Mouse (Mus musculus): ENCODE data around the gene Mab21l1. TPM values are rescaled to one million over a fixed set of nuclear protein-coding genes. Genes with fewer than 3 reads are reported as not detected.
A peak's percentile ranks its signal among the peaks of the same experiment; 100 is the strongest.

Gene Mab21l1
- polyA plus RNA-seq, 1 experiment from 2014 or later, result 76.1 TPM

DNA sequence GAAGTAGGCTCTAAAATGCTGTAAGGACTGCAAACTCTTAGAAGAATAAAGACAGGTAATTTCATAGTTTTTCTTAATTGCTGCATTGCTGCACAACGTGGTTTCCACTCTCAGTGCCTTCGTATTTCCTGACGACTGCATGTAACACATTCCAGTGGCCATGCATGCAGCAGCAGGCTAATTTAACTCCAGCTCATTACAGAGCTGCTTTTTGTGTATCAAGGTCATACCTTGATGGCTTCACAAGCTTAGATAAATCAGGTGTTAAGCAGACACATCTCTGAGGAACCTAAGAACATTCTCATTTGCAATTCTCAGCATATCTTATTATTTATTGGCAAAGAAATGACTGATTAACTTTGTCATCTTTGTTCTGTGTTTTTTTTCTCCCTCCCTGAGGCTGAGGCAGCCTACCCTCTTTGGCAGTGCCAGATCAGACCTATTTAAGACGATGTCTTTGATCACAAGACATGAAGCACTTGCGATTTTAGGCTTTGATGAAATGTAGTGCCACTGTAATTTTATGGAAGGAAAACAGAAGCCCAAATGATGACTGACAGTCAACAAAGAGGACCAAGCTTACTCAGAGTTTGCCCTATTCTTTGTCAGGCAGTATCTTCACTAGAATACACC, 32.8 kb downstream of the Mab21l1 start:
- Histone ChIP-seq H3K27me3 (ENCODE audit: control insufficient read depth, insufficient read depth, low read length) (no peaks in the 10 kb centered on the region), H3K4me2 (ENCODE audit: low read depth, low read length) (no peak overlapping the region), H3K4me3 (ENCODE audit: low read depth, low read length) (no peak overlapping the region), H3K9me3 (replicated peaks; ENCODE audit: control insufficient read depth, low read length) (no peaks in the 10 kb centered on the region), H3K4me1 (ENCODE audit: control insufficient read depth, insufficient read depth, low read length) (0 out of 2 replicates have a peak, but pooled peaks cover 2% of the 10 kb centered on the region), H3K9ac (replicated peaks; ENCODE audit: low read length) (no peak overlapping the region), H3K27ac (replicated peaks; ENCODE audit: low read depth, low read length) (no peak overlapping the region), H3K36me3 (replicated peaks; ENCODE audit: control insufficient read depth, insufficient read depth, low read depth, low read length) (no peaks in the 10 kb centered on the region)
- peak; percentile 11 for DNase-seq (ENCODE audit: low spot score)
- no peak for ATAC-seq (replicated peaks; ENCODE audit: insufficient number of reproducible peaks, low FRiP score, low TSS enrichment, low read depth)
- 44% methylated on average over 5 of the region's 5 CpGs for WGBS

DNA sequence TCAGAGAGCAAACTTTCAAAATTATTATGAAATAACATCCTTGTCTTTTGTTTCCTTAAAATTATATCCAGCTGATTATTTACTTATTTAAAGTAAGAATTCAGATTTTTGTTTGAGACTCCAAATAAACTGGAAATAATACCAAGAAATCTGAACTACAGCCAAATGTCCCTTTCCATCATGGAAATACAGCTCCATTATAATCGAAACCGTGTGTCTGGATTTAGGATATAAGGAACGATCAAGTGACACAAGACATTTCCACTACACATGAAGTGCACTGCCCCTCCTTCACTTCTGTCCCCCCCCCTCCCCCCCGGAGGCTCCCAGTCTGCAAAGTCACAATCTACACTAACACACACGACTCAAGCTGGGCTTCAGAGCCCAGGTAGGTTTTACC, 33.8 kb downstream of the Mab21l1 start:
- H3K4me3 ChIP-seq (ENCODE audit: low read depth, low read length), result no peak overlapping the region
- H3K27me3 ChIP-seq (ENCODE audit: control insufficient read depth, insufficient read depth, low read length), result no peaks in the 10 kb centered on the region
- WGBS, result 44% methylated on average over 5 of the region's 5 CpGs
- ATAC-seq (replicated peaks; ENCODE audit: insufficient number of reproducible peaks, low FRiP score, low TSS enrichment, low read depth) (no peak), DNase-seq (ENCODE audit: low spot score) (peak; percentile 82)
- H3K9ac ChIP-seq (replicated peaks; ENCODE audit: low read length), result no peak overlapping the region
- no peaks in the 10 kb centered on the region for H3K36me3 ChIP-seq (replicated peaks; ENCODE audit: control insufficient read depth, insufficient read depth, low read depth, low read length)
- H3K27ac ChIP-seq (replicated peaks; ENCODE audit: low read depth, low read length), result peak overlapping the region; percentile 20; the same call in 1 of the 2 replicates
- no peak overlapping the region for H3K4me2 ChIP-seq (ENCODE audit: low read depth, low read length)
- H3K4me1 ChIP-seq (ENCODE audit: control insufficient read depth, insufficient read depth, low read length), result 0 out of 2 replicates have a peak, but pooled peaks cover 2% of the 10 kb centered on the region
- H3K9me3 ChIP-seq (replicated peaks; ENCODE audit: control insufficient read depth, low read length), result no peaks in the 10 kb centered on the region

DNA sequence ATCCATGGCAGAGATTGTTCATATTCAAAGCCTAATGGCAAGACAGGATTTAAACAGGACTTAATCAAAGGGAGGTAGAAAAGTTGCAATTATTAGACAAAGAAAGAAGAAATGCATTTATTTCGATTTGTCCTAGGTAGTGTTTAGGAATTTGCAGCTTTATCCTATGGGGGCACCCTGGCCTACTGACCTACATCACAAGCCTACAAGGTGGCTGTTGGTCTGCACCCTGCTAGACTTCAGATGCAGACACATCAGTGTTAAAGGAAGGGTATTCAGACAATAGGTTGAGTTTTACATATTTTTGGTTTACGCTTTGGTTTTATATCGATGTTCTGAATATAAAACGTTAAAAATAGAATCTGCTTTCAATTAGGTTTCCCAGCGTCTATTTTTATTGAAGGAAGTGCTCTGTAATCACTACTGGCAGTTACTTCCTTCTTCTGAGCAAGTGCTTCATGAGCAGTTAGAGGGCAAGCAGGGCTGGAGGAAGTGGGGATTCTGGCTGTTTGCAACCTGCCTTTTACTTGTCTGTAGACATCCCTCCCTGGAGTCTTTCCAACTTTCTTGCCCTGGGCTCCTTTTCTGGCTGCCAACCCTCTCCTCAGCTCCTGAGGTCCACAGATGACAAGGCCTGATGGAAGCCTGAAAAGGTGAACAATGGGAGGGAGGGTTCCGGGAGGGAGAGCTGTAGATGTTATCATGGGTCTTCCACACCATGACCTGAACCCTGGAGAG, 34.5 kb downstream of the Mab21l1 start:
- H3K4me1 ChIP-seq (ENCODE audit: control insufficient read depth, insufficient read depth, low read length), result 0 out of 2 replicates have a peak, but pooled peaks cover 2% of the 10 kb centered on the region
- H3K9ac ChIP-seq (replicated peaks; ENCODE audit: low read length), result no peak overlapping the region
- H3K9me3 ChIP-seq (replicated peaks; ENCODE audit: control insufficient read depth, low read length), result no peaks in the 10 kb centered on the region
- peak overlapping the region; percentile 59 for H3K27ac ChIP-seq (replicated peaks; ENCODE audit: low read depth, low read length)
- no peaks in the 10 kb centered on the region for H3K27me3 ChIP-seq (ENCODE audit: control insufficient read depth, insufficient read depth, low read length)
- ATAC-seq (replicated peaks; ENCODE audit: insufficient number of reproducible peaks, low FRiP score, low TSS enrichment, low read depth) (no peak), DNase-seq (ENCODE audit: low spot score) (peak; percentile 72)
- no peak overlapping the region for H3K4me3 ChIP-seq (ENCODE audit: low read depth, low read length)
- no peak overlapping the region for H3K4me2 ChIP-seq (ENCODE audit: low read depth, low read length)
- no peaks in the 10 kb centered on the region for H3K36me3 ChIP-seq (replicated peaks; ENCODE audit: control insufficient read depth, insufficient read depth, low read depth, low read length)
- WGBS, result 38% methylated on average over 6 of the region's 6 CpGs

DNA sequence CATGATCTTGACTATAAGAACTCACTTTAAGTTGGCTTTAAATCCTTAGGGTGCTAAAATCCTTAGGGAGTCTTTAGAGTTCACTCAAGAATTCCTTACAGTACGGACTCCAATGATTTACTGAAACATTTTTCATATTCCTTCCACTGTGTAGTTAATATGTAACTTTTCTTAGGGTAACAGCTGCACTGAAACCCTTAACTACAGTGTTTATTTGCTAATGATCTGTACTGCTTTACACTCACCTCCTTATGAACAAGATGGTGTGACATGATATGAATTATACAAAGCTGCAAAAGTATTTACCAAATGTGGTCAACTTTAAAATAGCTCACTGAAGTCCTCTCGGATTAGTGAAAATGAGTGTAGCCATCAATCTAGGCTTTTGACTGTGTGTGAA, 35.8 kb downstream of the Mab21l1 start:
- ATAC-seq (replicated peaks; ENCODE audit: insufficient number of reproducible peaks, low FRiP score, low TSS enrichment, low read depth) (no peak), DNase-seq (ENCODE audit: low spot score) (no peak)
- no peak overlapping the region for H3K27ac ChIP-seq (replicated peaks; ENCODE audit: low read depth, low read length)
- H3K27me3 ChIP-seq (ENCODE audit: control insufficient read depth, insufficient read depth, low read length), result no peaks in the 10 kb centered on the region
- no peak overlapping the region for H3K9ac ChIP-seq (replicated peaks; ENCODE audit: low read length)
- 0 out of 2 replicates have a peak, but pooled peaks cover 2% of the 10 kb centered on the region for H3K4me1 ChIP-seq (ENCODE audit: control insufficient read depth, insufficient read depth, low read length)
- no peaks in the 10 kb centered on the region for H3K36me3 ChIP-seq (replicated peaks; ENCODE audit: control insufficient read depth, insufficient read depth, low read depth, low read length)
- no peaks in the 10 kb centered on the region for H3K9me3 ChIP-seq (replicated peaks; ENCODE audit: control insufficient read depth, low read length)
- WGBS, result 92% methylated on average over 2 of the region's 2 CpGs
- H3K4me3 ChIP-seq (ENCODE audit: low read depth, low read length), result no peak overlapping the region
- no peak overlapping the region for H3K4me2 ChIP-seq (ENCODE audit: low read depth, low read length)

DNA sequence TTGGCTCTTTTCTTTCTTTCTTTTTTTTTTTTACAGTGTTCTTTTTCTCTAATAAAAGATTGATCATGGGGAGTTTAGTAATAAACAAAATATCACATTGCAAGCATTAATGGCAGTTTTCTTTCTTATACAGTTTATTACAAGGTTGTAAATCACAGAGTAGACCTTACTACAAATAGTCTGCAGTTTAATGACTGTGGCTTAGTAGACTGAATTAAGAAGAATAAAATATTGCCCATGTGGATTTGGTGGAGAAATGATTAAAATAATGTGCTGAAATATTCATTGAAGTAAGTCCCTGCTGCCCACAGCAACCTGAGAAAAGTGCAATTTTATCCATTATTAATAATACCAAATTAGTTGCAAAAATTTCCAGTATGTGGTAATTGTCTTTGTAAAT, 37.3 kb downstream of the Mab21l1 start:
- Histone ChIP-seq H3K4me3 (ENCODE audit: low read depth, low read length) (no peak overlapping the region), H3K9ac (replicated peaks; ENCODE audit: low read length) (no peak overlapping the region)

DNA sequence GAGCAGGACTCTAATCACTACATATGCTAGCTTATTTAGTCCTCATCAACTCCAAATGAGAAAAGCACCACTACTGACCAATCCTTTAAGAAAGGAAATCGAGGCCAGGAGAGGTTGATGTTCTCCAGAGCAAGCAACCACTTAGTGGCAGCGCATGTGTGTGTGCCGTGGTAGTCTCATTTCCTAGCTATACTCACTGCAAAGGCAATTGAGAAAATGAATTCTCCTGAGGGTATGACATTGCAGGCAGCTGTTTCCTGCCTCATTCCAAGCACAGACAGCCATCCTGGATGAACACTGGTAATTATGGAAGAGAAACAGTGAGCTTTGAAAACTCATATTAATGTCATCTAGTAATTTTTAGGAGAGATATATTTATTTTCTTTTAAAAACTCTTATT, 42.6 kb downstream of the Mab21l1 start:
- ATAC-seq (replicated peaks; ENCODE audit: insufficient number of reproducible peaks, low FRiP score, low TSS enrichment, low read depth) (no peak), DNase-seq (ENCODE audit: low spot score) (peak; percentile 61)
- no peaks in the 10 kb centered on the region for H3K9me3 ChIP-seq (replicated peaks; ENCODE audit: control insufficient read depth, low read length)
- H3K4me1 ChIP-seq (ENCODE audit: control insufficient read depth, insufficient read depth, low read length), result no peaks in the 10 kb centered on the region; the same call in 1 of the 2 replicates
- no peak overlapping the region for H3K4me2 ChIP-seq (ENCODE audit: low read depth, low read length)
- no peak overlapping the region for H3K27ac ChIP-seq (replicated peaks; ENCODE audit: low read depth, low read length)
- no peak overlapping the region for H3K9ac ChIP-seq (replicated peaks; ENCODE audit: low read length)
- H3K36me3 ChIP-seq (replicated peaks; ENCODE audit: control insufficient read depth, insufficient read depth, low read depth, low read length), result no peaks in the 10 kb centered on the region
- no peak overlapping the region for H3K4me3 ChIP-seq (ENCODE audit: low read depth, low read length)
- WGBS, result 37% methylated on average over 3 of the region's 3 CpGs
- H3K27me3 ChIP-seq (ENCODE audit: control insufficient read depth, insufficient read depth, low read length), result no peaks in the 10 kb centered on the region

More for the DNA sequence above, 37.3 kb downstream of the Mab21l1 start:
- H3K4me2 ChIP-seq (ENCODE audit: low read depth, low read length), result no peak overlapping the region
- H3K4me1 ChIP-seq (ENCODE audit: control insufficient read depth, insufficient read depth, low read length), result 0 out of 2 replicates have a peak, but pooled peaks cover 2% of the 10 kb centered on the region
- no peaks in the 10 kb centered on the region for H3K9me3 ChIP-seq (replicated peaks; ENCODE audit: control insufficient read depth, low read length)
- H3K27ac ChIP-seq (replicated peaks; ENCODE audit: low read depth, low read length), result no peak overlapping the region
- ATAC-seq (replicated peaks; ENCODE audit: insufficient number of reproducible peaks, low FRiP score, low TSS enrichment, low read depth), result no peak
- no peaks in the 10 kb centered on the region for H3K36me3 ChIP-seq (replicated peaks; ENCODE audit: control insufficient read depth, insufficient read depth, low read depth, low read length)
- DNase-seq (ENCODE audit: low spot score), result no peak
- no peaks in the 10 kb centered on the region for H3K27me3 ChIP-seq (ENCODE audit: control insufficient read depth, insufficient read depth, low read length)

DNA sequence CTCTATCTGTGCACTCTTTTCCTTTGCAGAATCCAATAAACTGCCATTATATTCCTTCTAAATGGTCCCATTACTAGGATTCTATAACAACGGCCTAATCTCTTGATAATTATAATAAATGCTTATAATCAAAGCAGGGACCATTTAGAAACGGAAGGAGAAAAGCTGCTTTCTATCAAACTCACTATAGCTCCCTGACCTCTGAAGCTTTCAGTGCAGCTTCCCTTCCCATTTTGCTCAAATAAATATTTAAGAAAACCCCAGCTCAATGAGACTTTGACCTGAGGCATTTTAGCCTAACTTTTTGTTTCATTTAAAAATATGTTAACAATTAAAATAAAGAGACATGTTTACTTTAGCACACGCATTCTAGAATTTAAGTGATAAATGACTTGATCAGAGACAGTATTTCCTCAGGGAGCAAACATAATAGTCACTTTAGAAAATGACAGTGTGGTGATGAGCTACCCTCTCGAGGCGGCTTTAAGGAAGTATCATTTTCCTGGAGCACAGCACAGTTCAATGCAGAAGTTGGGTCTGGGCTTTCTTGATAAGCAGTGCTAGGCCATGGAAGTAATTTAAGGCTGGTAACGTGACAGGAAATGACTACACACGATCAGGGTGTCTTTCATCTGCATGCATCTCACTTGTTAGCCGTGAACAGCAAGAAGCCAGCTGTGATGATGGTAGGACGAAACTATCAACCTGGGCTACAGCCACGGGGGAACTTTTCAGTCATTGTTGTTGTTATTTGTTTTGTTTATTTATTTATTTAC, 46.4 kb downstream of the Mab21l1 start:
- DNase-seq (ENCODE audit: low spot score), result peak; percentile 73
- Histone ChIP-seq H3K4me3 (ENCODE audit: low read depth, low read length) (no peak overlapping the region), H3K27me3 (ENCODE audit: control insufficient read depth, insufficient read depth, low read length) (no peaks in the 10 kb centered on the region), H3K36me3 (replicated peaks; ENCODE audit: control insufficient read depth, insufficient read depth, low read depth, low read length) (no peaks in the 10 kb centered on the region), H3K4me1 (ENCODE audit: control insufficient read depth, insufficient read depth, low read length) (no peaks in the 10 kb centered on the region; the same call in 1 of the 2 replicates), H3K9ac (replicated peaks; ENCODE audit: low read length) (no peak overlapping the region), H3K9me3 (replicated peaks; ENCODE audit: control insufficient read depth, low read length) (no peaks in the 10 kb centered on the region), H3K4me2 (ENCODE audit: low read depth, low read length) (no peak overlapping the region), H3K27ac (replicated peaks; ENCODE audit: low read depth, low read length) (no peak overlapping the region)
- 24% methylated on average over 10 of the region's 10 CpGs for WGBS
- peak; percentile 61; the same call in 1 of the 2 replicates for ATAC-seq (replicated peaks; ENCODE audit: insufficient number of reproducible peaks, low FRiP score, low TSS enrichment, low read depth)
